In the genomic region with DNA sequence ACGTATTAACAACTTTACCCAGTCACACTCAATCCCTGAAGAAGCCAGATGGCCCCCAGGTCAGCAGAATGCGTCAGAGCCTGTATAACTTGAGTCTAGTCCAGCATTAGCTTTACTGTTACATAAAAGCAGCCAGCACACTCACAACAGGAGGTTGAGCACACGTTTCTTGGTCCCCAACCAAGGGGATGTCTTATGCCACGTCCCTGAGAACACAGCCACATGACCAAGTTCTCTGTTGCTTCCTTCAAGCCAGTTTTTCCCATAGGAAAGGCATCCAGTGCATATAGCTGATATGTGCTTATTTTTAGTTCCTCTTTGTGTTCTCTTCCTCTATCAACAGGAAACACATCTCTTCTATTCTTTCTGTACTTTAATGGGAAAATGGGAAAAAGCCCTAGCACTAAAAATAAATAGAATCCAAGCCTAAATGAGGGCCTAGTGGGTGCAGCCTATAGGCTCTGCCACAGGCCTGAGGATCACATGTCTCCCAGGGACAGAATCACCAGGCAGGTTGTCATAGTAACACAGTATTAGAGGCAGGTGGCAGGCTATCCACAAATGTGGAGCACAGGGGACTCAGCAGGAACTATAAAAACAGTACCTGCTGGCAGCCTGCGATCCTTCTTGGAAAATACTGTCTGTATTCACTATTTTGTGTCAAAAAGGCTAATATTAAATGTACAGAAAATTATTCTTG, we compare ENCODE assay signal across 8 mouse cellular contexts.
A peak's percentile ranks its signal among the peaks of the same experiment; 100 is the strongest.
DNase-seq lines count a peak whose midpoint lies in the region; ATAC-seq lines count a peak whose summit lies in the region.

No protein-coding gene starts in this region.

- no peak overlapping the region for H3K9ac ChIP-seq in liver, embryonic 13.5 days
- H3K9ac ChIP-seq in liver, embryonic 12.5 days = no peak overlapping the region

- H3K9me3 ChIP-seq in liver, embryonic 13.5 days (replicated peaks) = no peaks in the 10 kb centered on the region
- no peaks in the 10 kb centered on the region for H3K9me3 ChIP-seq in liver, embryonic 12.5 days (replicated peaks)

- no peak for DNase-seq in liver, embryonic 13.5 days
- peak; percentile 12 for DNase-seq in embryo, embryonic 9.5 days (ENCODE audit: extremely low spot score)
- DNase-seq in layer of hippocampus, adult 9-11 months = peak; percentile 80
- peak; percentile 52 for DNase-seq in retina, postnatal 1 day
- DNase-seq in spleen, postnatal 4 days (ENCODE audit: low spot score in 2 of 2) = no peak
- no peak for DNase-seq in natural killer cell, adult 2 months (ENCODE audit: low spot score in 2 of 2)
- DNase-seq in spleen, postnatal 36 days (ENCODE audit: low spot score in 2 of 2) = no peak

- no peaks in the 10 kb centered on the region for H3K36me3 ChIP-seq in liver, embryonic 13.5 days
- H3K36me3 ChIP-seq in liver, embryonic 12.5 days = no peaks in the 10 kb centered on the region

- WGBS in liver, embryonic 13.5 days (ENCODE audit: insufficient replicate concordance) = 40% methylated on average over 5 of the region's 5 CpGs
- WGBS in liver, embryonic 12.5 days (ENCODE audit: insufficient replicate concordance) = 44% methylated on average over 5 of the region's 5 CpGs

- ATAC-seq in liver, embryonic 13.5 days (ENCODE audit: low read depth) = no peak
- ATAC-seq in liver, embryonic 12.5 days = no peak

- no peaks in the 10 kb centered on the region for H3K27me3 ChIP-seq in liver, embryonic 13.5 days
- H3K27me3 ChIP-seq in liver, embryonic 12.5 days (replicated peaks) = no peaks in the 10 kb centered on the region

- peak overlapping the region; percentile 24; the same call in 1 of the 2 replicates for H3K27ac ChIP-seq in liver, embryonic 13.5 days
- H3K27ac ChIP-seq in liver, embryonic 12.5 days = no peak overlapping the region

- no peak overlapping the region for H3K4me2 ChIP-seq in liver, embryonic 13.5 days
- no peak overlapping the region for H3K4me2 ChIP-seq in liver, embryonic 12.5 days

- no peaks in the 10 kb centered on the region for H3K4me1 ChIP-seq in liver, embryonic 13.5 days (replicated peaks)
- 0 out of 2 replicates have a peak, but pooled peaks cover 11% of the 10 kb centered on the region for H3K4me1 ChIP-seq in liver, embryonic 12.5 days

- H3K4me3 ChIP-seq in liver, embryonic 13.5 days (replicated peaks) = no peak overlapping the region
- no peak overlapping the region for H3K4me3 ChIP-seq in liver, embryonic 12.5 days

Comparison
In these comparisons a context has a peak if more than half of its experiments do, and no peak if none do; other contexts are left out.
1. DNase-seq: peak in embryo, embryonic 9.5 days (single experiment), layer of hippocampus, adult 9-11 months (single experiment) and retina, postnatal 1 day (single experiment); none in liver, embryonic 13.5 days (single experiment), spleen, postnatal 4 days (0 of 2), natural killer cell, adult 2 months (0 of 2) and spleen, postnatal 36 days (0 of 2).